In genomic region chr9:53218181-53218580, GRCm38 (mm10) we compare ENCODE assay signal across 12 mouse cellular contexts. TPM values are rescaled to one million over a fixed set of nuclear protein-coding genes. Genes with fewer than 3 reads are reported as not detected.
DNase-seq lines count a peak whose midpoint lies in the region; ATAC-seq and TF ChIP-seq lines count a peak whose summit lies in the region.
"Had no signal": no experiment of that assay in that cellular context is flagged by ENCODE, and none has a peak within 500 bp of the region (broad histone marks: within the 10 kb centered on the region; RNA-seq: fewer than 3 reads in every experiment).

No protein-coding gene starts in this region.

- 79% methylated on average over 2 of the region's 2 CpGs for WGBS in intestine, postnatal 0 days
- WGBS in intestine, embryonic 15.5 days: 83% methylated on average over 2 of the region's 2 CpGs
- WGBS in lung, embryonic 14.5 days: 77% methylated on average over 2 of the region's 2 CpGs

- intact Hi-C loops in left cerebral cortex, postnatal 25 days (cut with DNase I): loop anchor here (2.0 to 5.0 kb wide), 2 partner anchors 541 to 919 kb away; partner anchors contain the start of gene AI593442

- TF ChIP-seq CTCF in intestine, postnatal 0 days (IDR thresholded peaks at IDR 0.05; ENCODE audit: low read depth): peak; percentile 67
- peak; percentile 47 for TF ChIP-seq CTCF in lung, embryonic 14.5 days (IDR thresholded peaks at IDR 0.05; ENCODE audit: low read depth)

- no peak overlapping the region for H3K4me2 ChIP-seq in intestine, postnatal 0 days (replicated peaks; ENCODE audit: low read depth)
- H3K4me2 ChIP-seq in intestine, embryonic 15.5 days (replicated peaks): no peak overlapping the region
- H3K4me2 ChIP-seq in lung, embryonic 14.5 days: no peak overlapping the region
- H3K4me2 ChIP-seq: limb, embryonic 15.5 days; neural tube, embryonic 15.5 days had no signal

- H3K36me3 ChIP-seq in intestine, postnatal 0 days (ENCODE audit: control insufficient read depth, insufficient read depth): peaks cover 6% of the 10 kb centered on the region; the same call in 1 of the 2 replicates
- H3K36me3 ChIP-seq in intestine, embryonic 15.5 days: no peaks in the 10 kb centered on the region
- peaks cover 2% of the 10 kb centered on the region; the same call in 1 of the 2 replicates for H3K36me3 ChIP-seq in lung, embryonic 14.5 days (ENCODE audit: insufficient read depth)

- no peaks in the 10 kb centered on the region for H3K9me3 ChIP-seq in intestine, postnatal 0 days (ENCODE audit: control insufficient read depth)
- H3K9me3 ChIP-seq in intestine, embryonic 15.5 days: no peaks in the 10 kb centered on the region
- no peaks in the 10 kb centered on the region for H3K9me3 ChIP-seq in lung, embryonic 14.5 days (ENCODE audit: low read depth, low read length)
- H3K9me3 ChIP-seq: limb, embryonic 15.5 days; neural tube, embryonic 15.5 days had no signal

- H3K4me1 ChIP-seq in intestine, postnatal 0 days (replicated peaks; ENCODE audit: control insufficient read depth, insufficient read depth, low read length): no peaks in the 10 kb centered on the region
- no peaks in the 10 kb centered on the region for H3K4me1 ChIP-seq in intestine, embryonic 15.5 days (replicated peaks)
- no peaks in the 10 kb centered on the region for H3K4me1 ChIP-seq in lung, embryonic 14.5 days (ENCODE audit: insufficient read depth)
- H3K4me1 ChIP-seq: limb, embryonic 15.5 days; neural tube, embryonic 15.5 days had no signal

- DNase-seq in lung, embryonic 14.5 days: peak; percentile 69
- no peak for DNase-seq in lung, adult 18-20 months
- DNase-seq in adipocyte (ENCODE audit: low spot score): peak; percentile 41
- peak; percentile 32 to 81 for DNase-seq in left cerebral cortex, postnatal 25 days (ENCODE audit: low spot score in 2 of 2)
- DNase-seq in thymus, postnatal 36 days: no peak
- no peak for DNase-seq in c-Kit-positive CD71-positive TER-119-positive erythroid progenitor cells, embryonic 14.5 days (ENCODE audit: low spot score)
- DNase-seq: cerebellum, adult 2 months; heart, adult 18-20 months had no signal

- H3K4me3 ChIP-seq in intestine, postnatal 0 days (ENCODE audit: low read depth, low read length): no peak overlapping the region
- no peak overlapping the region for H3K4me3 ChIP-seq in intestine, embryonic 15.5 days (replicated peaks)
- no peak overlapping the region for H3K4me3 ChIP-seq in lung, embryonic 14.5 days (ENCODE audit: low read depth, low read length)
- H3K4me3 ChIP-seq: limb, embryonic 15.5 days; neural tube, embryonic 15.5 days had no signal

- H3K27ac ChIP-seq in intestine, postnatal 0 days (ENCODE audit: low read depth, low read length): no peak overlapping the region
- H3K27ac ChIP-seq in intestine, embryonic 15.5 days: no peak overlapping the region
- H3K27ac ChIP-seq in lung, embryonic 14.5 days (ENCODE audit: low read depth): no peak overlapping the region
- H3K27ac ChIP-seq: limb, embryonic 15.5 days had no signal

- no peak for ATAC-seq in intestine, postnatal 0 days
- no peak for ATAC-seq in intestine, embryonic 15.5 days
- no peak for ATAC-seq in lung, embryonic 14.5 days (ENCODE audit: insufficient read depth)

- H3K27me3 ChIP-seq in intestine, postnatal 0 days (replicated peaks; ENCODE audit: control insufficient read depth, insufficient read depth, low read length): no peaks in the 10 kb centered on the region
- no peaks in the 10 kb centered on the region for H3K27me3 ChIP-seq in intestine, embryonic 15.5 days (replicated peaks)
- H3K27me3 ChIP-seq in lung, embryonic 14.5 days (ENCODE audit: insufficient read depth, low read length): no peaks in the 10 kb centered on the region
- H3K27me3 ChIP-seq: limb, embryonic 15.5 days; neural tube, embryonic 15.5 days had no signal

- H3K9ac ChIP-seq in intestine, postnatal 0 days (ENCODE audit: low read depth, low read length): no peak overlapping the region
- no peak overlapping the region for H3K9ac ChIP-seq in intestine, embryonic 15.5 days
- H3K9ac ChIP-seq in lung, embryonic 14.5 days: no peak overlapping the region
- H3K9ac ChIP-seq: limb, embryonic 15.5 days; neural tube, embryonic 15.5 days had no signal

RNA-seq across cellular contexts. Expression of gene Ddx10, which starts 29.7 kb away (rescaled TPM):
- polyA plus RNA-seq in intestine, postnatal 0 days (2015; fragmentation: Nextera tagmentation; extraction: Ambion mirVana): 12.5 and 12.7 TPM in 2 replicates
- polyA plus RNA-seq in intestine, embryonic 15.5 days (2015; fragmentation: Nextera tagmentation; extraction: Ambion mirVana): 24.4 and 29.7 TPM in 2 replicates
- polyA plus RNA-seq in lung, embryonic 14.5 days (2014; fragmentation: Nextera tagmentation; extraction: Ambion mirVana): 29.4 and 30.8 TPM in 2 replicates
- 10 to 100 TPM; 21.7 to 22.1 TPM for total RNA-seq in left cerebral cortex, postnatal 25 days (2021)

Comparison
In these comparisons a context has a peak if more than half of its experiments do, and no peak if none do; other contexts are left out.
1. DNase-seq: peak in lung, embryonic 14.5 days (single experiment), adipocyte (single experiment) and left cerebral cortex, postnatal 25 days (2 of 2); none in lung, adult 18-20 months (0 of 2), thymus, postnatal 36 days (0 of 2) and c-Kit-positive CD71-positive TER-119-positive erythroid progenitor cells, embryonic 14.5 days (single experiment).